Mouse (Mus musculus) layer of hippocampus, adult 9-11 months (tissue): Measurements from ENCODE around the gene Ttc24.

Experiments
- DNase-seq: peaks from one replicate; pipeline ENCODE4 v3.0.0; 2022

The Ttc24 gene

GRCm38 (mm10) chr3:88077441-88077840, 663 bp downstream of the Ttc24 start:
- DNase-seq, result no peak

- DNase-seq, result no peak
Observed at GRCm38 (mm10) chr3:88074766-88075165, 3.3 kb downstream of the Ttc24 start.

GRCm38 (mm10) chr3:88074351-88074750, 3.8 kb downstream of the Ttc24 start:
- DNase-seq, result no peak

GRCm38 (mm10) chr3:88073631-88074030, 4.5 kb downstream of the Ttc24 start:
- DNase-seq, result no peak

GRCm38 (mm10) chr3:88071783-88072182, 6.3 kb downstream of the Ttc24 start:
- peak; percentile 78 for DNase-seq

GRCm38 (mm10) chr3:88068386-88068785, 9.7 kb downstream of the Ttc24 start:
- no peak for DNase-seq

GRCm38 (mm10) chr3:88057902-88058696, 20.0 kb downstream of the Ttc24 start, which contains the start of gene Naxe:
Gene Naxe (minus strand): TSS chr3:88058495.
- peak; percentile 83 for DNase-seq

GRCm38 (mm10) chr3:88057030-88057429, 21.1 kb downstream of the Ttc24 start:
- DNase-seq, result no peak

GRCm38 (mm10) chr3:88049532-88049931, 28.6 kb downstream of the Ttc24 start:
- DNase-seq, result no peak

GRCm38 (mm10) chr3:88042661-88043421, 35.3 kb downstream of the Ttc24 start, which contains the start of gene Gpatch4:
Gene Gpatch4 (plus strand): TSS chr3:88043108.
- peak; percentile 94 for DNase-seq

GRCm38 (mm10) chr3:88035561-88036293, 42.4 kb downstream of the Ttc24 start:
- no peak for DNase-seq

GRCm38 (mm10) chr3:88033506-88033905, 44.6 kb downstream of the Ttc24 start:
- DNase-seq, result no peak

GRCm38 (mm10) chr3:88030608-88031395, 47.3 kb downstream of the Ttc24 start:
- peak; percentile 66 for DNase-seq

- DNase-seq, result peak; percentile 81
Observed at GRCm38 (mm10) chr3:88027434-88028186, 50.5 kb downstream of the Ttc24 start, which contains the start of gene Hapln2. Gene Hapln2 (minus strand): TSS chr3:88027583.

GRCm38 (mm10) chr3:88026823-88027222, 51.3 kb downstream of the Ttc24 start:
- no peak for DNase-seq

GRCm38 (mm10) chr3:88023192-88024074, 54.7 kb downstream of the Ttc24 start:
- no peak for DNase-seq

GRCm38 (mm10) chr3:88022322-88023191, 55.5 kb downstream of the Ttc24 start:
- DNase-seq, result peak; percentile 93
